Mouse (Mus musculus): ENCODE measurements around the gene Sv2c.

Gene Sv2c

GRCm38 (mm10) chr13:95941861-95942260 is 190.5 kb downstream of the Sv2c start:
- no peak for DNase-seq

- DNase-seq, result no peak
Measured at GRCm38 (mm10) chr13:95940811-95941210, 191.6 kb downstream of the Sv2c start.

- DNase-seq, result no peak
Measured at GRCm38 (mm10) chr13:95924201-95924621, 208.2 kb downstream of the Sv2c start.

GRCm38 (mm10) chr13:95922626-95923025 is 209.8 kb downstream of the Sv2c start:
- DNase-seq, result no peak

- DNase-seq, result no peak
Measured at GRCm38 (mm10) chr13:95918624-95919284, 213.6 kb downstream of the Sv2c start.

GRCm38 (mm10) chr13:95913046-95913406 is 219.4 kb downstream of the Sv2c start:
- no peak for DNase-seq

- DNase-seq, result no peak
Measured at GRCm38 (mm10) chr13:95912157-95913045, 220.0 kb downstream of the Sv2c start.

GRCm38 (mm10) chr13:95910270-95910669 is 222.1 kb downstream of the Sv2c start:
- no peak for DNase-seq

- no peak for DNase-seq
Measured at GRCm38 (mm10) chr13:95909244-95909643, 223.1 kb downstream of the Sv2c start.

Measured in thymus, postnatal 36 days (tissue).